Mouse (Mus musculus) ZHBTc4 (cell line): Measurements from ENCODE around the gene Cnot1.

Source experiments
- DNase-seq: peaks from one replicate; pipeline ENCODE4 v3.0.0-alpha.2; 2011; ENCODE audit warnings: low read depth, low spot score

Cnot1 gene

DNA sequence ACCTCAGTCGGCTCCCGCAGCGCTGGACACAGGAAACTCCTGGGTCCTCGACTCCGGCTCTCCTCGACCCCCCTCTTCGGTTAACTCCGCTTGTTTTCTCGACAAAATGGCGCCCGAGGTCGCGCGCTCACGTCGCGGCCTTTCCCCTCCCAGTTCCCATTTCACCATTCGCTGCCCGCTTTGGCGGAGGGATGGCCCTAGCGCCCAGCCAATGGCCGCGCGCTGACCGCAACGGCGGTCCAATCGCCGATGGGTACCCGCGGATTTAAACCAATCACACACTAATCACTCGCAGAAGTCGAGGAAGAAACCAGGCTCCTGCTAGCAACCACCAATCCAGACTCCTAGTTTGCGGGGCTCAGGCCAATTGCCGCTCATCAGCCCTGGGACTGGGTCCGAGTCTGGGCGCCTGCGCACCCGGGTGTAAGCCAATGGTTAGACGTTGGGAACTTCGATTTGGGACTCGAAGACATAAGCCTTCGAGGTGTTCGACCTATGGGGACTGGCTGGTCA lies at the start of gene Cnot1:
Gene Cnot1, minus strand, starts transcription at position 134 of the 513 bp plus-strand sequence.
- DNase-seq, result peak; percentile 99

DNA sequence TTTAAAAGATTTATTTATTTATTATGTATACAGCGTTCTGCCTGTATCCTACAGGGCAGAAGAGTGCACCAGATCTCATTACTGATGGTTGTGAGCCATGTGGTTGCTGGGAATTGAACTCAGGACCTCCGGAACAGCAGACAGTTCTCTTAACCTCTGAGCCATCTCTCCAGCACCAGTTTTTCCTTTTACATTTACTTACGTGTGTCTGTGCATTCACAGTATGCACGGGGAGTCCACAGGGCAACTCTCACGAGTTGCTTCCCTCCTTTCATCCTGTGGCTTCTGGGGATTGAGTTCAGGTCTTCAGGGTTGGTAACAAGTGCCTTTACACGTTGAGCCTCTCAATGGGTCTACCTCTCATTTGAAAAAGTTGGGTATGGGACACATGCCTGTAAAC lies 46.9 kb upstream of the Cnot1 start:
- DNase-seq, result no peak

DNA sequence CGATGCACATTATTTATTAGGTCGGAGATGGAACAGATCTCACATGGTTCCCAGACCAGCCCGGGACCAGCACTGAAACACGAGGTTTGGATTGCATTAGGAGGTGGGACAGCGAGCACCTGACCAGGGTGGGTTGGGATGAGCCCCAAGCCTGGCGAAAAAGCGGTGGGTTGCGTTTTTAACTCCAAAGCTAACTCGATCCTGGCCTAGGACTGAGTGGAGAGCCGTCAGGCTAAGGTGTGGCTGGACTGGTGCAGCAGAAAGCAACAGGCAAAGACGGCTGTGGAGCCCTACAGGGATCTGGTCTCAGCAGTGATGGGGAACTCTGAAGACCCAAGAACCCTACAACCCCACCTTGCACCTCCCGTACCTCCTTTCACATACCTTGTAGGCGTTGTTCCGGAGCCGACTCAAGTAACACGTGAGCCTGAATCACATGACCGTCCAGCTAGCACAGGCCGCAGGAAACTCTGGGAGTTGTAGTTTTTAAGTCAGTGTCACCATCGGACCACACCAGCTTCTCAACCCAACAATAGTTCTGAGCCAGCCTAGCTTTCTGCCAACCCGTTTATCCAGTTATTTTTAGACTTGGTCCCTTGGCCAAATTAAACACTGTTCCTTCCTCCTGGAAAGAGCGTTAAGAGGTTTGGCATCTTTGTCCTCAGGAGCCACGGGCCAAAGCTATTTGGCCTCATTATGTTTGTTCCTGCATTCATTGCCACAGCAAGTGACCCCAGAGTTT lies 46.0 kb upstream of the Cnot1 start, which contains the start of gene Slc38a7:
Gene Slc38a7, minus strand, starts transcription at position 438 of the 742 bp plus-strand sequence.
- peak; percentile 95 for DNase-seq

GRCm38 (mm10) chr8:95852290-95852689 lies 45.0 kb upstream of the Cnot1 start:
- no peak for DNase-seq

DNA sequence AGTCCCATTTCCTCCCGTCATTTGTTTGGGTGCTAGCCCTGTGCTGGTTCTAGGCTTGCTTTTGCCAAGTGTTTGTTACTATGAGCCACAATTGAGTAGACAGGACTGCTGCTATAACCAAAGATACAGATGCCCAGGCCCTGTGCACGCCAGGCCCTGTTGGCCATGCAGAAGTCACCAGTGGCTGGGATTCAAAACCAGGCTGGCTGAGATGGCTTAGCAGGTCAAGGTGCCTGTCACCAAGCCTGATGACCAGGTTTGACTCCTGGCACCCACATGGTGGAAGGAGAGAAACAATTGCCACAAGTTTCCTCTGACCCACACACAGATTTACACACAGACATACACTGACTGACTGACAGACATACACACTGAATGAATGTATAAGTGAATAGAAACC lies 43.1 kb upstream of the Cnot1 start:
- no peak for DNase-seq

GRCm38 (mm10) chr8:95848734-95849464 lies 41.6 kb upstream of the Cnot1 start:
- DNase-seq, result no peak

- peak; percentile 55 for DNase-seq
These were observed 40.8 kb upstream of the Cnot1 start for GRCm38 (mm10) chr8:95848061-95848551.

GRCm38 (mm10) chr8:95845026-95845425 lies 37.8 kb upstream of the Cnot1 start:
- DNase-seq, result no peak

- DNase-seq, result no peak
These were observed 36.7 kb upstream of the Cnot1 start for GRCm38 (mm10) chr8:95843968-95844367.

DNA sequence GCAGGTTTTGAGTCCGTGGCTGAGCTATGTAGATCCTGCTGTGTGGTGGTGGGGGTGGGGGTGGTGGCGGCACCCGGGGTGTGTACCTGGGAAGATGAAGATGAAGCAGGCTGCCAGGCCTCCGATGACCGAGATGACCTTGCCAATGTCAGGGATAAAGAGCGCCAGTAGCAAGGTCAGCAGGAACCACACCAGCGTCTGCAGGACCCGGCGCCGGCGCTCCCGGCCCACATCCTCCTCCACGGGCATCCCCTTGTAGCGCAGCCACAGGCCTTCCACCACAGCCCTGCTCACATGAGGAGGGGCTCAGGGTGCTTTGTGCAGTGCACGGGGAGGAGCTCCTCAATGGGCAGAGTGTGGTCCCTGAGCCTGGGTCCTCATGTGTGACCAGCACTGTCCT lies 34.2 kb upstream of the Cnot1 start:
- no peak for DNase-seq

DNA sequence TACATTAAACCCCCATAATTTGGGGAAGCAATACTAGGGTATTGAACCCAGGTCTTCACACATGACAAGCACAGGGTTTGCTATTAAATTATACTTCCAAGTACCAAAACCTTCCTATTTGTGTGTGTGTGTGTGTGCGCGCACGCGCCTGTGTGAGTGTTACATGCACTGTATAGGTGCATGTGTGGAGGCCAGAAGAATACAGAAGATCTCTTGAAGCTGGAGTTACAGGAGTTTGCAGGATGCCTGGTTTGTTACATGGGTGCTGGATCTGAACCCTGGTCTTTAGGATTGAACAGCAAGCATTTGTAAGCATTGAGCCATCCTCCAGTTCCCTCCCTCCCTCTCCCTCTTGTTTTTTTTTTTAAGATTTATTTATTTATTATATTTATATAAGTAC lies 32.0 kb upstream of the Cnot1 start:
- DNase-seq, result no peak

DNA sequence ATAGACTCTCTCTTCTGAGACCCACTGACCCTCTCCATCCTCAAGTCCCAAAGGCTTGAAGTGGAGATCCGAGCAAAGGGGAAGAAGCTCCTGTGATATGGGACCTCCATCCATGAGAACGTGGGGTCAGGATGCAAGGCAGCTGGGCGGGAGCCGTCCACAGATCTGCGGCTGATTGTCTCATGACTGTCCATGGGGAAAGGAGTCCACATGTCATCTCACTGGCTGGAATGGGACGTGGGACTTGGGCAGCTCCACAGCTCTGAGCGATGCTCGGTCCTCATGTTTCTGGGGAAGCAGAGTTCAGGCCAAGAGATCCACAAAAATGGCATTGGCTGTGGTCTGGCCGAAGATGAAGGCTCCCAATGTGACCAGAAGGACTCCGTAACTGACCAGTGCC lies 30.0 kb upstream of the Cnot1 start:
- DNase-seq, result no peak

DNA sequence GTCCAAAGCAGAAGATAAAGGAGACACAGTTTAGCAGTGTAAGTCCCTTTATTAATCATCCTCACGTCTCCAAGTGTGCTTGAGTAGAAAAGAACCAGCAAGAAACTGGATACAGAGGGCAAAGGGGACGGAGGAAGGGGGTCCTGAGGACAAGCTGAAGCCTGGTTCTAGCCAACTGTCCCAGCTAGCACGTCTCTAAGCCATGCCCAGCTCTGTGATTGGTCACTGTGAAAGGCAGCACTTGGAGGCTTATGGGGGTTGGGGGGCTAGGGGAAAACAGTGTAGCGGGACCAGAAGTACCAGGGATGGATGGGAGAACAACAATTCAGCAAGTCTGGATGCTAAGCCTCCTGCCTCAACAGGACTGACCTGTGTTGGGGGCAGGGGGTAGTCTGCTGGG lies 28.6 kb upstream of the Cnot1 start:
- no peak for DNase-seq

GRCm38 (mm10) chr8:95833435-95833984 lies 26.2 kb upstream of the Cnot1 start:
- peak; percentile 96 for DNase-seq

DNA sequence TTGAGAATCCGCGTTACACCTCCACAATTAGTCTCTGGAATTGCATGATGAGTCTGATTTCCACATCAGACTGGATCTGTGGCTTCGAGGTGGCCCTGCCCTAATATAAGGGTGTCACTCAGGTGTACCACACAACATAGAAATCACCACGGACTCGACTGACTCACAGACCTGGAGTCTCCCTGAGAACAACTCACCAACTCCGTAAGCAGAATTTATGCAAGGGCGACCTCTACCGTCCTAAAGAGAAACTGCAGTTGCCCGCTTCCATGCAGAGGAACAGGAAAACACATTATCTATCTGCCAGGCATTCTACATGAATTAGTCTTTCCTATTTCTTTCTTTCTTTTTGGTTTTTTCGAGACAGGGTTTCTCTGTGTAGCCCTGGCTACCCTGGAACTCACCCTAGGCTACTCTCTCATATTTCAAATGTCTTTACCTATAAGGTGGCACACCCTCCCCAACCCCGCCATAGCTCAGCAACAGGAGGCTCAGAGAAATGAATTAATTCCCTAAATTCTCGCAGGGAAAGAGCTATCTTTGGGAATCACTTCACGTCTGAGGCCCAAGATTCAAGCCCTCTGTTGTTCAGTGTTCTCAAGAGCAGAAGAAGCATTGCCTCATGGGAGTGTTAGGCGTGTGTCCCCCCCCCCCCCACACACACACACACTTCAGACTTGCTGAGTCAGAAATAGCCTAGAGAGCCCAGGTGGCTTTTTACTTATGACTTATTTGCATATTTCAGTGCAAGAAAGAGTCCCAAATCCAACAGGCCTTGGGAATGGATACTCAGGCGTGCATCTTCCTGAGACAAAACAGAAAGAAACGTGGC lies 25.6 kb upstream of the Cnot1 start:
- DNase-seq, result peak; percentile 91

GRCm38 (mm10) chr8:95830144-95830543 lies 22.9 kb upstream of the Cnot1 start:
- no peak for DNase-seq

GRCm38 (mm10) chr8:95825162-95825561 lies 17.9 kb upstream of the Cnot1 start, which contains the start of gene Sap18b:
Gene Sap18b, plus strand, starts transcription at chr8:95825346.
- DNase-seq, result peak; percentile 63

DNA sequence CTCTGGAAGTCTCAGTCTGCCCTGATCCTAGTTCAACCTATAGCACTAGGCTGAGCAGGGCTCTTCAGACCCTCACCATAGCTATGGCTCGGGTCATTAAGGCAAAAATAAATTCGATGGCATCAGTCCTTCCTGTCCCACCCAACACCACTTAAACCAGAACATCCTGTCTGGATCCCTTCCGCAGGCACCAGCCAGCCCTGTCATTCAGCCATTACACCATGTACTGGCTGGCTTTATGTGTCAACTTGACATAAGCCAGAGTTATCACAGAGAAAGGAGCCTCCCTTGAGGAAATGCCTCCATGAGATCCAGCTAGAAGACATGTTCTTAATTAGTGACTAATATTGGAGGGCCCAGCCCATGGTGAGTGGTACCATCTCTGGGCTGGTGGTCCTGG lies 15.4 kb upstream of the Cnot1 start:
- DNase-seq, result no peak

DNA sequence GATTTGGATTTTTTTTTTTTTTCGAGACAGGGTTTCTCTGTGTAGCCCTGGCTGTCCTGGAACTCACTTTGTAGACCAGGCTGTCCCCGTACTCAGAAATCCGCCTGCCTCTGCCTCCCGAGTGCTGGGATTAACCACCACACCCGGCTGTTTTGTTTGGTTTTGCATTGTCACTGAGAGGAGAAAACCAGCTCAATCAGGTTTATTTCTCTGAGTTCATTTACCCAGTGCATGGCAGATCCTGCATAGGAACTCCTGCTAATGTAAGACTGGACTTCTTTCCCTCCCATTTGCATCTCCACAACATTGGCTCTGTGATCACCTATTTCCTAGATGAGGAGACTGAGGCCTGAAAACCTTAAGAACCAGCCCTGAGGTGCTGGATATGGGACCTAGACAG lies 14.8 kb upstream of the Cnot1 start:
- DNase-seq, result peak; percentile 78

DNA sequence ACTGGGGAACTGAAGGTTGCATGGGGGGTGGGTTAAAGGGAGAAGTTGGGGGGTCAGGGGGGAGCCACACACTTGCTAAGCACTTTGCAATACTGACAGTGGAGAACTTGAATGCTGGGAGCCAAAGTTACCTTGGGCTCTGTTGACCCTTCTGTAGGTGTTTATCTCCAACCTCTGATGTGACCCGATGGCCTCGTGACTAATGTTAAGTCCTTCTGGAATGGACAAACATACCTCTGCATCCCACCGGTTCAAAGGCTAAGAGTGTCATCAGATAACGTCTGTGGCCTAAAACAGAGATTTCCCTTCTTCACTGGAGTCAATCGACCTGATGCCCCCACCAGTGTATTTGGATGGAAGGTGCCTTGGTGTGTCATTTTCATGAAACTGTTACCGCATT lies 14.0 kb upstream of the Cnot1 start:
- DNase-seq, result no peak

- DNase-seq, result no peak
These were observed 10.9 kb upstream of the Cnot1 start for GRCm38 (mm10) chr8:95818211-95818610.
